Mouse (Mus musculus): ENCODE measurements around the gene Tmem120b. TPM values are rescaled to one million over a fixed set of nuclear protein-coding genes. Genes with fewer than 3 reads are reported as not detected.
"Not testable (repeated sequence)": the region's sequence is repeated elsewhere in the genome, so short reads cannot be mapped to it uniquely, and the experiment has no call there.

The Tmem120b gene
- polyA plus RNA-seq, 1 experiment from 2014 or later: 9.3 TPM

DNA sequence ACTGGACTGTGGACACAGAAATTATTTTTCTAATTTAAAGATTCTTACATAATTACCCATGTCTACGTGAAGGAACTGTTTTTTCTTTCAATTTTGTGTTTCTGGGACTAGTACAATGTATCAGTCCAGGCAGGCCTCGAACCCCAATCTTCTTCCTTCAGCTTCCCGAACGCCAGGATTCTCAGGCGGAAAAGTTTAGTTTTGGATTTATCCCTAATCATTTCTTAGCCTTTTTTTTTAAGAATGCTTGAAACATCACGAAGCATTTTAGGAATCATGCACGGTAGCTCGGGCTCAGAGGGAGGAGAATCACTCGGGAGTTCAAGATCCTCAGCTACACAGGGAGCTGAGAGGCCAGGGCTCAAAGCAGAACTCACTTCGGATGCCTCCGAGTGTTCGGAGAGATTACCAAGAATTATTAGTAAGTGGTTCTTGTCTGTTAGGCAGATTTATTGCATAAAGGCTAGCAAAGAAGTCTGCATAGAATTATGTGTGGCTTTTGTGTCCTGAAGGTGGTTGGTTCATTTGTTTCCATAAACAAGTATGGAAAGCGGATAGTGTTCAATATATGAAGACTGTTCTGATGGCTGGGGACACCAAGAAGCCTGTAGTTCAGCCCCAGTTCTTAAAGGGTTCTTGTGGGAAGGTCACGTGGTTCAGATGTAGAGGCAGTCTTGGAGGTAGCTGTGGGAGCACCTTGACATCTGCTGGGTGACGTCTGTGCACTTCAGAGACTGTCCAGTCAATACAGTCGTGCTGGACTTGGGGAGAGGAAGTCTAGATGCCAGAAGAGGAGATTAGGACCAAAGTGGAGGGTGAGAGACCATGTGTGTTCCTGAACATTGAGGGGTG lies 9.7 kb upstream of the Tmem120b start:
- Histone ChIP-seq H3K4me3 (ENCODE audit: low read depth, low read length) (peak overlapping the region; percentile 20), H3K9me3 (ENCODE audit: control insufficient read depth, low read length) (no peaks in the 10 kb centered on the region), H3K4me2 (ENCODE audit: low read depth, severe bottlenecking) (peak overlapping the region; percentile 31; the same call in 1 of the 2 replicates), H3K4me1 (ENCODE audit: control insufficient read depth, insufficient read depth, low read length) (peaks cover 10% of the 10 kb centered on the region), H3K27me3 (ENCODE audit: control insufficient read depth, insufficient read depth, low read length) (no peaks in the 10 kb centered on the region), H3K36me3 (ENCODE audit: control insufficient read depth, insufficient read depth, low read length) (no peaks in the 10 kb centered on the region), H3K27ac (replicated peaks; ENCODE audit: low read depth, low read length) (no peak overlapping the region), H3K9ac (ENCODE audit: low read length) (no peak overlapping the region; the same call in 1 of the 2 replicates)
- 46% methylated on average over 16 of the region's 16 CpGs for WGBS
- no peak for DNase-seq (ENCODE audit: low spot score)
- no peak for ATAC-seq (ENCODE audit: insufficient number of reproducible peaks, low FRiP score, low TSS enrichment, low read depth)

DNA sequence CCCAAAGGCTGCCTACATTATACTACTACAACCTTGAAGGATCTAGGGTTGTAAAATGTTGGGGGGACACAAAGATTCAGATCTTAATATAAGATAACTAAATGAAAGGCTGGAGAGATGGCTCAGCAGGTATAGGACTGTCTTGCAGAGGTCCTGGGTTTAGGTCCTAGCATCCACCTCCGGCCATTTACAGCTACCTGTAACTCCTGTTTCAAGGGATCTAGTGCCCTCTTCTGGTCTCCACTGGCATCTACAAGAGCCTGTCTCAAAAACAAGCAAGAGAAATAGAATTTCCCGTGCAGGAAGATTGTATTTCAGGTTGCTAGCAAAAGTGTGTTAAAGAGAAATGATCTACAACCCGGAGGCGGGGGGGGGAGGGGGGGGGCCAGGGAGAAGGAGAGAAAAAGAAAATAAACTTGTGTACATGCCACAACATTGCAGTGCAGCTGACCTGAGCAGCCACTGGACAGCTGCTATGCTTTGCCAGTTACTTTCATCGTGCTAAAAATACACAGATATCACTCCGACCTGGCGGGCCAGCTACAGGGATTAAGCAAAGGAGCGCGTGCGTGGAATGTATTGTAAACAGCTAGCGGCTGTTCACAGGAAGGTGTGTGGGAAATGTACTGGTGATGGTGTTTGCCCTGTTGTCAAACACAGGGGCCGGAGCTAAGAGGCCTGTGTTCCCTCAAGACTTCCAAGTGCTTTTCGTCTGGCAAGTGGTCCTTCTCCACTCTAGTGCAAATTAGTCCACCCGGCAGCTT lies 8.3 kb upstream of the Tmem120b start:
- Histone ChIP-seq H3K4me3 (ENCODE audit: low read depth, low read length) (no peak overlapping the region), H3K9me3 (ENCODE audit: control insufficient read depth, low read length) (no peaks in the 10 kb centered on the region), H3K27me3 (ENCODE audit: control insufficient read depth, insufficient read depth, low read length) (no peaks in the 10 kb centered on the region), H3K36me3 (ENCODE audit: control insufficient read depth, insufficient read depth, low read length) (no peaks in the 10 kb centered on the region), H3K9ac (ENCODE audit: low read length) (no peak overlapping the region), H3K4me2 (ENCODE audit: low read depth, severe bottlenecking) (peak overlapping the region; percentile 20), H3K27ac (replicated peaks; ENCODE audit: low read depth, low read length) (peak overlapping the region; percentile 39; the same call in 1 of the 2 replicates), H3K4me1 (ENCODE audit: control insufficient read depth, insufficient read depth, low read length) (peaks cover 10% of the 10 kb centered on the region)
- ATAC-seq (ENCODE audit: insufficient number of reproducible peaks, low FRiP score, low TSS enrichment, low read depth) (no peak), DNase-seq (ENCODE audit: low spot score) (peak; percentile 64)
- 14% methylated on average over 14 of the region's 14 CpGs for WGBS

DNA sequence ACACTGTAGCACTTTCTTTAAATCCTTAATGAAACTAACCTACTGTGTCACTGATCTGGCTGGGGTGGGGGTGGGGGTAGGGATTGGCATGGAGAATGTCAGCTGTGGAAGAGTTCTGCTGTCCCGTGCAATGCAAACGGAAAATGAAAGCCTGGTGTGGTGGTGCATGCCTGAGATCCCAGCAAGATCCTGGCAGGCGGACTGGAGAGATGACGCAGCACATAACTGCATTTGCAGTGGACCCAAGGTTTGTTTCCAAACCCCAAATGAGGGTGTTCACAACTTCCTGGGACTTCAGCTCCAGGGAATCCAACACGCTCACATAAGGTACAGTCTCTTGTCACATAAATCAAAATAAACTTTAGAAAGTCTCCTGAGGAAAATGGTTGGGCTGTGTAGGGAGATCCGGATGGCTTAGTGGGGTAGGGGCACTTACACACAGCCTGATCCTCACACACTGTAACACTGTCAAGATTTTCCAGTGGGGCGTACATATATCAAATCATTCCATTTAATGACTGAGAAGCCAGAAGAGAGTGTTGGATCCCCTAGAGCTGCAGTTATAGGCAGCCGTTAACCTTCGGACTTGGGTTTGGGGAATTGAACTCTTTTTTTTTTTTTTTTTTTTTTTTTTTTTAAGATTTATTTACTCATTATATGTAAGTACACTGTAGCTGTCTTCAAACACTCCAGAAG lies 7.4 kb upstream of the Tmem120b start:
- no peak overlapping the region for H3K4me3 ChIP-seq (ENCODE audit: low read depth, low read length)
- peak overlapping the region; percentile 20; the same call in 1 of the 2 replicates for H3K4me2 ChIP-seq (ENCODE audit: low read depth, severe bottlenecking)
- H3K27ac ChIP-seq (replicated peaks; ENCODE audit: low read depth, low read length): peak overlapping the region; percentile 39; the same call in 1 of the 2 replicates

DNA sequence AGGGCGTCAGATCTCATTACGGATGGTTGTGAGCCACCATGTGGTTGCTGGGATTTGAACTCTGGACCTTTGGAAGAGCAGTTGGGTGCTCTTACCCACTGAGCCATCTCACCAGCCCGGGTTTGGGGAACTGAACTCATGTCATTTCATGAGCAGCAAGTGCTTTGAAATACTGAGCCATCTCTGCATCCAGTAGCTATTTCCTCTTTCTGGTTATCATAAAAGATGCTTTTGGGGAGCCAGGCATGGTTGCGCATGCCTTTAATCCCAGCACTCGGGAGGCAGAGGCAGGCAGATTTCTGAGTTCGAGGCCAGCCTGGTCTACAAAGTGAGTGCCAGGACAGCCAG lies 6.8 kb upstream of the Tmem120b start:
- not testable (repeated sequence) for ATAC-seq (ENCODE audit: insufficient number of reproducible peaks, low FRiP score, low TSS enrichment, low read depth); DNase-seq (ENCODE audit: low spot score); H3K36me3 ChIP-seq (ENCODE audit: control insufficient read depth, insufficient read depth, low read length); H3K9me3 ChIP-seq (ENCODE audit: control insufficient read depth, low read length); H3K27me3 ChIP-seq (ENCODE audit: control insufficient read depth, insufficient read depth, low read length); H3K9ac ChIP-seq (ENCODE audit: low read length); H3K27ac ChIP-seq (replicated peaks; ENCODE audit: low read depth, low read length); H3K4me3 ChIP-seq (ENCODE audit: low read depth, low read length); H3K4me2 ChIP-seq (ENCODE audit: low read depth, severe bottlenecking)
- H3K4me1 ChIP-seq (ENCODE audit: control insufficient read depth, insufficient read depth, low read length): peaks cover 10% of the 10 kb centered on the region
- WGBS: 80% methylated on average over 6 of the region's 6 CpGs

More for the DNA sequence above, 7.4 kb upstream of the Tmem120b start:
- DNase-seq (ENCODE audit: low spot score) (no peak), ATAC-seq (ENCODE audit: insufficient number of reproducible peaks, low FRiP score, low TSS enrichment, low read depth) (no peak)
- peaks cover 10% of the 10 kb centered on the region for H3K4me1 ChIP-seq (ENCODE audit: control insufficient read depth, insufficient read depth, low read length)
- no peaks in the 10 kb centered on the region for H3K9me3 ChIP-seq (ENCODE audit: control insufficient read depth, low read length)
- H3K9ac ChIP-seq (ENCODE audit: low read length): no peak overlapping the region
- H3K27me3 ChIP-seq (ENCODE audit: control insufficient read depth, insufficient read depth, low read length): no peaks in the 10 kb centered on the region
- WGBS: 46% methylated on average over 9 of the region's 9 CpGs
- no peaks in the 10 kb centered on the region for H3K36me3 ChIP-seq (ENCODE audit: control insufficient read depth, insufficient read depth, low read length)

DNA sequence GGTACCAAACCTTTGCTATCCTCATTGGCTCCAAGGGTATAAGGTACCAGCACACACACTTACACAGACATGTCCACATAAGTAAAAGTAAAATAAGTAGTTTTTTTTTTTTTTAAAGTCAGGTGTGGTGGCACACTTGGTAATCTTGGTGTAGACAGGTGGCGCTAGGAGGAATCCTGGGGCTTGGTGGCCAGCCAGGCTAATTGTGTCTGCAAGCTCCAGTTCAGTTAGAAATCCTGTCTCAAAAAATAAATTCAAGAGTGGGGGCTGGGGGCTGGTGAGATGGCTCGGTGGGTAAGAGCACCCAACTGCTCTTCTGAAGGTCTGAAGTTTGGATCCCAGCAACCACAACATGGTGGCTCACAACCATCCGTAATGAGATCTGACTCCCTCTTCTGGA lies 5.1 kb upstream of the Tmem120b start:
- peaks cover 10% of the 10 kb centered on the region for H3K4me1 ChIP-seq (ENCODE audit: control insufficient read depth, insufficient read depth, low read length)
- DNase-seq (ENCODE audit: low spot score): no peak
- no peaks in the 10 kb centered on the region for H3K27me3 ChIP-seq (ENCODE audit: control insufficient read depth, insufficient read depth, low read length)
- 85% methylated on average over 3 of the region's 3 CpGs for WGBS
- ATAC-seq (ENCODE audit: insufficient number of reproducible peaks, low FRiP score, low TSS enrichment, low read depth): no peak
- H3K9ac ChIP-seq (ENCODE audit: low read length): no peak overlapping the region
- no peaks in the 10 kb centered on the region for H3K36me3 ChIP-seq (ENCODE audit: control insufficient read depth, insufficient read depth, low read length)
- H3K27ac ChIP-seq (replicated peaks; ENCODE audit: low read depth, low read length): no peak overlapping the region
- H3K9me3 ChIP-seq (ENCODE audit: control insufficient read depth, low read length): no peaks in the 10 kb centered on the region
- no peak overlapping the region for H3K4me3 ChIP-seq (ENCODE audit: low read depth, low read length)
- no peak overlapping the region for H3K4me2 ChIP-seq (ENCODE audit: low read depth, severe bottlenecking)

DNA sequence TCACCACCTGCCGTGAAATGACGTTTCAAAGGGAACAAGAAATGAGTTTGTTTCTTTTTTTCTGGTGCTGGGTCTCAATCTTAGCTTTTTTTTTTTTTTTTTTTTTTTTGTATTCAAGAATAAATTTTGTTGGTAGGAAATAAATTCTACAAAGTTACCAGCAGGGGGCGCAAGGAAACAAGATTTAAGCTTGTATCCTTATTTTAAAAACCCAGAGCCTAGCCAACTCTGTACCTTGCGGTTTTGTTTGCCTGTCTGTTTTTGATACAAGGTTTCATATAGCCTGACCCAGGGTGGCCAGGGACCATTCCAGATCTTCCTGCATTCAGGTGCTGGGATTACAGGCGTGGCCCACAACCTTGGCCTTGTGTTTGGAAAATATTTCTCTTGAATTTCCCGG lies 4.0 kb upstream of the Tmem120b start:
- H3K27me3 ChIP-seq (ENCODE audit: control insufficient read depth, insufficient read depth, low read length): no peaks in the 10 kb centered on the region
- H3K4me2 ChIP-seq (ENCODE audit: low read depth, severe bottlenecking): no peak overlapping the region
- DNase-seq (ENCODE audit: low spot score) (peak; percentile 73), ATAC-seq (ENCODE audit: insufficient number of reproducible peaks, low FRiP score, low TSS enrichment, low read depth) (no peak)
- no peak overlapping the region for H3K4me3 ChIP-seq (ENCODE audit: low read depth, low read length)
- no peak overlapping the region for H3K9ac ChIP-seq (ENCODE audit: low read length)
- 35% methylated on average over 6 of the region's 6 CpGs for WGBS
- peaks cover 10% of the 10 kb centered on the region for H3K4me1 ChIP-seq (ENCODE audit: control insufficient read depth, insufficient read depth, low read length)
- H3K9me3 ChIP-seq (ENCODE audit: control insufficient read depth, low read length): no peaks in the 10 kb centered on the region
- no peak overlapping the region for H3K27ac ChIP-seq (replicated peaks; ENCODE audit: low read depth, low read length)
- H3K36me3 ChIP-seq (ENCODE audit: control insufficient read depth, insufficient read depth, low read length): no peaks in the 10 kb centered on the region

DNA sequence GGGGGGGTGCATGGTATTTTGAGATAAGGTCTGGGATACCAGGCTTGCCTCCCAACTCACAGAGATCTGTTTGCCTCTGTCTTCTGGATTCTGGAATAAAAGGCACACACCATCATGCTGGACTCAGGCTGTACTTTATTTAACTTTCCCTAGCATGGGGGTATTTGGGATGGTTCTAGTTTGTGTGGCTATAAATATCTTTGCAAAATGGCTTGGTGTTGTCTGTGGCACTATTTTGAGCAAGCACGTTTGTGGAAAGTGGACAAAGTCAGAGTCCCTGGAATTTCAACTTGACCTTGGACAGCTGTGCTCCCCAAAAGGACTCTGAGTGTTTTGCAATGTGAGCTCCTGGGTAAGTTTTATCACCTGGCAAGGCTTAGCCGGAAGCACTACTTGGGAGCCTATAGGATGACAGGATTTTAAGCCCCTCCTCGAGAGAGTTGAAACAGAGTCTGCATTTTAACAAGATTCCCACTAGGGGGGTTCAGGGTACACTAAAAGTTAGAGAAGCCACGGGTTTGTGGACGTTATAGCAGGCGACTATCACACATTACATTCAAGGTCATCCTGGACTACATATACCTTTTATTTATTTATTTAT lies 720 bp upstream of the Tmem120b start:
- Histone ChIP-seq H3K4me1 (ENCODE audit: control insufficient read depth, insufficient read depth, low read length) (no peaks in the 10 kb centered on the region), H3K4me2 (ENCODE audit: low read depth, severe bottlenecking) (no peak overlapping the region), H3K27ac (replicated peaks; ENCODE audit: low read depth, low read length) (no peak overlapping the region), H3K9ac (ENCODE audit: low read length) (no peak overlapping the region), H3K36me3 (ENCODE audit: control insufficient read depth, insufficient read depth, low read length) (no peaks in the 10 kb centered on the region), H3K9me3 (ENCODE audit: control insufficient read depth, low read length) (no peaks in the 10 kb centered on the region), H3K4me3 (ENCODE audit: low read depth, low read length) (no peak overlapping the region), H3K27me3 (ENCODE audit: control insufficient read depth, insufficient read depth, low read length) (no peaks in the 10 kb centered on the region)
- ATAC-seq (ENCODE audit: insufficient number of reproducible peaks, low FRiP score, low TSS enrichment, low read depth) (peak; percentile 67; the same call in 1 of the 2 replicates), DNase-seq (ENCODE audit: low spot score) (no peak)
- WGBS: 18% methylated on average over 6 of the region's 6 CpGs

DNA sequence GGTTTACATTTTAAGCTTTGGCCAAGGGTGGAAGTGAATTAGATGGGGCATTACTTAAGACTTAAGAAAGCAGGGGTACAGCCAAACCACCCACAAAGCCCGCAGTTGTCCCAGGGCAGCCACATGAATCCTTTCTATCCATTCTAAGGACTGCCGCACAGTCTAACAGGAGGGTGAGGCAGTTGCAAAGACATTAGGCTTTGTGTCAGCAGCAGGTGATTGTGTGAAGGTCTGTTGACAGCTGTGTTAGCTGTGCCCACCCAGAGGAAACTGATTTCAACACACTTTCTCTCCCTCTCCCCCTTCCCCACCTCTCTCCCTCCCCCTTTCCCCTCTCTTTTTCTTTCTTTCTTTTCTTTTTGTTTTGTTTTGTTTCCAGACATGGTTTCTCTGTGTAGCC lies 499 bp downstream of the Tmem120b start:
- no peak for DNase-seq (ENCODE audit: low spot score)
- no peak overlapping the region for H3K4me3 ChIP-seq (ENCODE audit: low read depth, low read length)
- no peaks in the 10 kb centered on the region for H3K9me3 ChIP-seq (ENCODE audit: control insufficient read depth, low read length)
- H3K9ac ChIP-seq (ENCODE audit: low read length): no peak overlapping the region
- no peak overlapping the region for H3K4me2 ChIP-seq (ENCODE audit: low read depth, severe bottlenecking)
- no peaks in the 10 kb centered on the region for H3K27me3 ChIP-seq (ENCODE audit: control insufficient read depth, insufficient read depth, low read length)
- H3K36me3 ChIP-seq (ENCODE audit: control insufficient read depth, insufficient read depth, low read length): no peaks in the 10 kb centered on the region
- 96% methylated on average over 2 of the region's 2 CpGs for whole genome bisulfite sequencing
- H3K4me1 ChIP-seq (ENCODE audit: control insufficient read depth, insufficient read depth, low read length): no peaks in the 10 kb centered on the region
- H3K27ac ChIP-seq (replicated peaks; ENCODE audit: low read depth, low read length): no peak overlapping the region
- ATAC-seq (ENCODE audit: insufficient number of reproducible peaks, low FRiP score, low TSS enrichment, low read depth): no peak
